Mouse (Mus musculus) midbrain, embryonic 11.5 days (tissue): ENCODE results near the gene Rpl24. TPM values are rescaled to one million over a fixed set of nuclear protein-coding genes. Genes with fewer than 3 reads are reported as not detected.

Experiments used
- ATAC-seq: fragments of 200-750 bp; cut with Nextera tagmentation; 2 replicates; pipeline ENCODE4 v1.8.0; 2017; ENCODE audit warnings: moderate TSS enrichment, moderate library complexity; ENCODE audit not compliant: low FRiP score
- DNase-seq: peaks from one replicate; pipeline ENCODE4 v3.0.0; 2015; ENCODE audit warnings: low spot score; ENCODE audit errors: missing footprints
- H3K27ac ChIP-seq: fragments of 300-500 bp; sonication (generic); 2 replicates; pipeline ENCODE4 v1.5.1; 2014; ENCODE audit warnings: low read depth, low read length
- H3K27me3 ChIP-seq: fragments of 300-500 bp; sonication (generic); 2 replicates; pipeline ENCODE4 v1.6.1; 2014; ENCODE audit warnings: mild to moderate bottlenecking, low read length, moderate library complexity, mixed read lengths; ENCODE audit not compliant: control insufficient read depth, insufficient read depth
- H3K36me3 ChIP-seq: fragments of 300-500 bp; sonication (generic); 2 replicates; pipeline ENCODE4 v1.6.1; 2014; ENCODE audit warnings: mild to moderate bottlenecking, low read length, moderate library complexity, mixed read lengths; ENCODE audit not compliant: control insufficient read depth, insufficient read depth
- H3K4me1 ChIP-seq: fragments of 300-500 bp; sonication (generic); 2 replicates; pipeline ENCODE4 v1.6.1; 2014; ENCODE audit warnings: low read length; ENCODE audit not compliant: control insufficient read depth, insufficient read depth
- H3K4me2 ChIP-seq: fragments of 300-500 bp; sonication (generic); 2 replicates; pipeline ENCODE4 v1.6.1; 2014; ENCODE audit warnings: mild to moderate bottlenecking, moderate library complexity
- H3K4me3 ChIP-seq: fragments of 300-500 bp; sonication (generic); 2 replicates; pipeline ENCODE4 v1.5.1; 2014; ENCODE audit warnings: low read depth, low read length
- H3K9ac ChIP-seq: fragments of 300-500 bp; sonication (generic); 2 replicates; pipeline ENCODE4 v1.6.1; 2014; ENCODE audit warnings: low read length
- H3K9me3 ChIP-seq: fragments of 300-500 bp; sonication (generic); 2 replicates; pipeline ENCODE4 v1.6.1; 2016; ENCODE audit warnings: low read length; ENCODE audit not compliant: control insufficient read depth
- WGBS: fragments of 180-500 bp; shearing (Covaris S2); extraction: QIAGEN DNeasy Blood & Tissue Kit; methylation state at CpG from one replicate; pipeline ENCODE4 v1.1.7; 2014; 5-methylcytosine and 5-hydroxymethylcytosine counted together
- polyA plus RNA-seq: library from polyadenylated mRNA; unstranded; fragments of >200 nt; fragmentation: Nextera tagmentation; extraction: Ambion mirVana; gene quantifications from 2 replicates; pipeline ENCODE4 v1.2.1, GENCODE M21; 2014

Rpl24 gene
- polyA plus RNA-seq, 1 experiment from 2014 or later: 842 TPM

DNA sequence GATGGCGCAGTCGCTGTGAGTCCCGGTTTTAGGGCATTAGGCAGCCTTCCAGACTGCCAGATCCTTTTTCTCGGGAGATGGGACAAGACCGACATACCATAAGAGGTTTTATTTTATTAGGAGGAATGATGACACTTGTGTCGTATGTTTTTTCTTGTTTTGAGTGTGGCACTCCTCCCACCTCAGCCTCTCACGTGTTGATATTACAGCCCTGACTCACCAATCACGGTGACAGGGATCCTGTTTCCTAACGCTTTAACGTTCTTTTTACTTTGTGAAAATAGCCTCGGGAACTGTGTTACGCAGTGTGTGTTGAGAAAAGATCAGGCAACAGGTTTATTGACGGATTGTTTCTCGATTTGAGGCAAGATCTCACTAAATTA, 8.8 kb downstream of the Rpl24 start:
- Histone ChIP-seq H3K4me2 (peak overlapping the region; percentile 75), H3K36me3 (peaks cover 13% of the 10 kb centered on the region), H3K4me3 (peak overlapping the region; percentile 87), H3K9me3 (no peaks in the 10 kb centered on the region), H3K27me3 (no peaks in the 10 kb centered on the region), H3K9ac (peak overlapping the region; percentile 84), H3K27ac (no peak overlapping the region; the same call in 1 of the 2 replicates), H3K4me1 (peaks cover 15% of the 10 kb centered on the region)
- DNase-seq (no peak), ATAC-seq (no peak)
- 18% methylated on average over 14 of the region's 14 CpGs for WGBS

DNA sequence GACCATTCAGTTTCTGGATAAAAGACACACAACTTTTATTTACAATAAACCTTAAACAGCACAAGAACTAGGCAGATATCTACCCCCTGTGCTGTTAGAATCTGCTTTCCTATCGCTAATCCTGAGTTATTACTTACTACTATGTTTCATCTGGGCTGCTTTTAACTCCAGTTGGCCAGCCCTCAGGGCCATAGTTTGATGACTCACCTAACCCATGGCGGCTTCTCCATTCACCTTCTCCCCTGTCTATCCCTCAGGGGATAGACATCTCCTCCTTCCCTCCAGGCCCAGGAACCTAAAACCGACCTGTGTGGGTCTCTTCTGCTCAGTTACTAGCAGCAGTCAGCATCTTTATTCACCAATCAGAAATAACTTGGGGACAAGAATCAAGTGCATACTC, 19.9 kb downstream of the Rpl24 start:
- no peak for ATAC-seq
- Histone ChIP-seq H3K27ac (no peak overlapping the region), H3K4me1 (no peaks in the 10 kb centered on the region), H3K36me3 (peaks cover 4% of the 10 kb centered on the region; the same call in 1 of the 2 replicates), H3K4me3 (no peak overlapping the region), H3K9me3 (no peaks in the 10 kb centered on the region), H3K27me3 (no peaks in the 10 kb centered on the region), H3K4me2 (no peak overlapping the region), H3K9ac (no peak overlapping the region)
- WGBS: 91% methylated on average over 3 of the region's 3 CpGs
- DNase-seq: no peak

DNA sequence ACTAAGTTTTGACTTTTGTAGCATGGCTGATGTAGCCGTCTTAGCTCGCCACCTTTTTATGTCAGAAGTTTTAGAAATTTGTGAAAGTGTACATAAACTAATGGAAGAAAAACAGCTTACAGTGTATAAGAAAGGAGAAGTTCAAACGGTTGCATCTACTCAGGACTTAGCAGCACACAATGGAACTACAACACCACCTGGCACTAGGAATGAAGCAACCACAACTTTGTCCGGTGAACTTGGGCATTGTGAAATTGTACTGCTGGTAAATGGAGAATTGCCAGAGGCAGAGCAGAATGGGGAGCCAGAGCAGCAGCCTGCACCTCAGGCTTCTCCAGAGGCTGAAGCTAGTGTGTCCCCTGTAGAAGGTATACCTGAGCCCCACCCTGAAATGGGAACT, 24.2 kb downstream of the Rpl24 start:
- no peaks in the 10 kb centered on the region for H3K27me3 ChIP-seq
- H3K4me2 ChIP-seq: no peak overlapping the region
- H3K4me3 ChIP-seq: no peak overlapping the region
- H3K9me3 ChIP-seq: no peaks in the 10 kb centered on the region
- H3K9ac ChIP-seq: no peak overlapping the region
- H3K27ac ChIP-seq: no peak overlapping the region
- 96% methylated on average over 4 of the region's 4 CpGs for WGBS
- H3K36me3 ChIP-seq: no peaks in the 10 kb centered on the region
- ATAC-seq: no peak
- no peak for DNase-seq
- no peaks in the 10 kb centered on the region for H3K4me1 ChIP-seq

DNA sequence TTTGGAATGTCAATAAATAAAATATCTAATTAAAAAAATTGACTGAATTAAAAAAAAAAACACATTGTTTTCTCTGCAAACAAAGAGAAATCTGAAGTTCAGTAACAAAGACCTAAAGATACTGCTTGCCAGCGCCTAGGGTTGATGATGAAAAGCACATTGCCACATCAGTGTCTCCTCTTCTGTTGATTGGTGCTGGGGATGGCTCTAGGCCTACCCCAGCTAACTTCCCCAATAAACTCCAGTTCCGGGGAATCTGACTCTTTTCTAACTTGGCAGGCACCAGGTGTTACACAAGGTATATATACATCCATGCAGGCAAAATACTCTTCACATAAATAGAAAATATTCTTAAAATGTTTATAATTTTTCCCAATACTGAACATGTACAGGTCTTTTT, 28.2 kb downstream of the Rpl24 start:
- Histone ChIP-seq H3K36me3 (no peaks in the 10 kb centered on the region; the same call in 1 of the 2 replicates), H3K9me3 (no peaks in the 10 kb centered on the region), H3K4me3 (no peak overlapping the region), H3K9ac (no peak overlapping the region), H3K27me3 (no peaks in the 10 kb centered on the region), H3K4me2 (no peak overlapping the region), H3K4me1 (no peaks in the 10 kb centered on the region), H3K27ac (no peak overlapping the region)
- WGBS: 96% methylated on average over 2 of the region's 2 CpGs
- ATAC-seq (no peak), DNase-seq (no peak)

DNA sequence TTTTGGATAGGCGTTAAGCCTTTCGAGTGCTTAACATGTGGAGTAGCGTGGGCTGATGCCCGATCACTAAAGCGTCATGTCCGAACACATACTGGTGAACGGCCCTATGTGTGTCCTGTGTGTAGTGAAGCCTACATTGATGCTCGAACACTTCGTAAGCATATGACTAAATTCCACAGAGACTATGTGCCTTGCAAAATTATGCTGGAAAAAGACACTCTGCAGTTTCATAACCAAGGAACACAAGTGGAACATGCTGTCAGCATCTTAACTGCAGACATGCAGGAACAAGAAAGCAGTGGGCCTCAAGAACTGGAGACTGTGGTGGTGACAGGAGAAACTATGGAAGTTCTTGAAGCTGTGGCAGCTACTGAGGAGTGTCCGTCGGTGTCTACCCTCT, 40.7 kb downstream of the Rpl24 start:
- ATAC-seq (no peak), DNase-seq (peak; percentile 45)
- Histone ChIP-seq H3K36me3 (peaks cover 3% of the 10 kb centered on the region; the same call in 1 of the 2 replicates), H3K4me1 (no peaks in the 10 kb centered on the region), H3K4me2 (no peak overlapping the region), H3K9ac (no peak overlapping the region), H3K9me3 (no peaks in the 10 kb centered on the region), H3K27me3 (no peaks in the 10 kb centered on the region), H3K4me3 (no peak overlapping the region), H3K27ac (no peak overlapping the region)
- WGBS: 95% methylated on average over 11 of the region's 11 CpGs

DNA sequence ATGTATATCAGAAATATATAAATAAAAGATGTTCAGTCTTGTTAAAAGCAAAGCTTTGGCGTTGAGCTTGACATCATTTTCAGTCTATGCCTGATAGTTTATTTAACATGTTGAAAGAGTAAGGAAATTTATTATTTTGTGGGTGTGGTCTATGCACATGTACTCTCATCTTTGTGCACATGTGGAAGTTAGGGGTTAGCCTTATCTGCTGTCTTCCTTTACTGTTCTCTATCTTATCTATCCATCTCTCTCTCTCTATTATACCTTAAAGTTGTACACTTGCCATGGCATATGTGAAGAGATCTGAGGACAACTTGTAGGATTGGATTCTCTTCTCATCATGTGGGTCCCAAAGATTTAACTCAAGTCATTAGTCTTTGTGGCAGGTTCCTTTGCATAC, 42.8 kb downstream of the Rpl24 start:
- Histone ChIP-seq H3K4me2 (no peak overlapping the region), H3K36me3 (peaks cover 3% of the 10 kb centered on the region; the same call in 1 of the 2 replicates), H3K27me3 (no peaks in the 10 kb centered on the region), H3K9ac (no peak overlapping the region), H3K9me3 (no peaks in the 10 kb centered on the region), H3K4me3 (no peak overlapping the region), H3K27ac (no peak overlapping the region), H3K4me1 (no peaks in the 10 kb centered on the region)
- DNase-seq (no peak), ATAC-seq (no peak)
- 91% methylated on average over 1 of the region's 1 CpGs for WGBS

DNA sequence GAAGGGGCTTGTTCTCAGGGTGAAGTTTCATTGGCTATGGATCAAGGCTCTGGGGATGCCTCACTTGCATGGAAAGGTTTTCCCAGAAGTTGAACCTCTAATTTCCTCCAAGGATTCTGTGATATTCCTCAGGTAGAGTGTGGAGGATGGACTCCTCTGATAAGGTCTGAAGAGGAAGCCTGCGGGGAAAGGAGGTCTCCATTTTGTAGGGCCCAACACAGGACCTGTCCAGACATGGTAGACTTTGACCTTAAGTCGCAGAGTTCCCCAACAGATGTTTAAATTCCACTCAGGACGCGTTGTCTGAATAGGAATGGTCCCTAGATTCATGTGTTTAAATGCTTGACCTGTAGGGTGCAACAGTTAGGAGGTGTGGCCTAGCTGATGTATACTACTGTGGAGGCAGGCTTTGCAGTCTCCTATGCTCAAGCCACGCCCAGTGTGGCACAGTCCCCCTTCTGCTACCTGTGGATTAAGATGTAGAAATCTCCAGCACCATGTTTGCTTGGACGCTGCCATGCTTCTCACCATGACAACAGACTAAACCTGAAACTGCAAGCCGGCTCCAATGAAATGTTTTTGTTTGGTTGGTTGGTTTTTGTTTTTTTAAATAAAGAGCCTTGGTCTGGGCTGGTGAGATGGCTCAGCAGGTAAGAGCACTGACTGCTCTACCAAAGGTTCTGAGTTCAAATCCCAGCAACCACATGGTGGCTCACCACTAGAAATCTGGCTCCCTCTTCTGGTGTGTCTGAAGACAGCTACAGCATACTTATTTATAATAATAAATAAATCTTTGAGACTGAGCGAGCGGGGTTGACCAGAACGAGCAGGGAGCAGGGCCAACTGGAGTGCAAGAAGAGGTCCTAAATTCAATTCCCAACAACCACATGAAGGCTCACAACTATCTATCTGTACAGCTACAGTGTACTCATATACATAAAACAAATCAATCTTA, 47.0 kb downstream of the Rpl24 start:
- no peak overlapping the region for H3K4me2 ChIP-seq
- ATAC-seq (peak; percentile 65; the same call in 1 of the 2 replicates), DNase-seq (peak; percentile 82)
- 86% methylated on average over 10 of the region's 10 CpGs for WGBS
- no peaks in the 10 kb centered on the region for H3K9me3 ChIP-seq
- H3K27me3 ChIP-seq: no peaks in the 10 kb centered on the region
- no peak overlapping the region for H3K4me3 ChIP-seq
- H3K27ac ChIP-seq: no peak overlapping the region
- peaks cover 8% of the 10 kb centered on the region for H3K36me3 ChIP-seq
- no peak overlapping the region for H3K9ac ChIP-seq
- no peaks in the 10 kb centered on the region for H3K4me1 ChIP-seq

DNA sequence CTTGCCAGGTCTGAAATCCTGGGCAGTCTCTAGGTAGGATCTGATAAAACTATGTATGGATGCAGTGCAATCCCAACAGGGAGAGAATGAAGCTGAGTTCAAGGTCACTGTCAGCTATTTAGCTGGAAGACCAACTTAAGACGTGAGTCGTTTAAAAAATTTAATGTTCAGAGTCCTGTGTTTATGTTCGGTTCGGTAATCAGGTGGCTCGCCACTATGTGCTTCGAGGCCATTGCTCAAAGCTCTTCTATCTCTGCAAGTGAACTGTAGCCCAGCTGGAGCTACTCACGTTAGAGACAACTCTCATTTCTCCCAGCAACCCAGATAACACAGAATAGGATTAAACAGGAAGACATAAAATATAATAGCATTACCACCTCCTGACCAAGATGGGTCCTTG, 48.0 kb downstream of the Rpl24 start:
- no peaks in the 10 kb centered on the region for H3K4me1 ChIP-seq
- no peaks in the 10 kb centered on the region for H3K27me3 ChIP-seq
- WGBS: 92% methylated on average over 7 of the region's 7 CpGs
- H3K4me2 ChIP-seq: no peak overlapping the region
- H3K4me3 ChIP-seq: no peak overlapping the region
- no peak for ATAC-seq
- H3K9ac ChIP-seq: no peak overlapping the region
- DNase-seq: no peak
- H3K36me3 ChIP-seq: peaks cover 17% of the 10 kb centered on the region
- H3K9me3 ChIP-seq: no peaks in the 10 kb centered on the region
- no peak overlapping the region for H3K27ac ChIP-seq

DNA sequence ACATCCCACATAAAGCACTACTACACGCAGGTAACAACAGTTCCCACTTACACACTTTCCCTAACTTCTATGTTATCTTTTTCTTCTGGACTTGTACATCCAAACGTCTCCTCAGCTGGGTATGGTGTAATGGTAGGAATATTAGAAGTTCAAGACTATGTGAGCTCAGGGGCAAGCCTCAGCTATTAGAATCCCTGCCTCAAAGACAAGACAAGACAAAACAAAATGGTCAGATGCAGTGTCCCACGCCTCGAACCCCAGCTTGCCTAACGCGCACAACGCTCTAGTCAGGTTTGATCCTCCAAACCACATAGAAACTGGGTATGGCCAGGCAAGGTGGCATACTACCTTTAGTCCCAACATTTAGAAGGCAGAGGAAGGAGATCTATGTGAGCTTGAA, 53.6 kb downstream of the Rpl24 start:
- no peak overlapping the region for H3K4me3 ChIP-seq
- DNase-seq: peak; percentile 39
- H3K9me3 ChIP-seq: no peaks in the 10 kb centered on the region
- peaks cover 25% of the 10 kb centered on the region for H3K36me3 ChIP-seq
- H3K27me3 ChIP-seq: no peaks in the 10 kb centered on the region
- 95% methylated on average over 7 of the region's 7 CpGs for WGBS
- no peaks in the 10 kb centered on the region for H3K4me1 ChIP-seq
- H3K4me2 ChIP-seq: no peak overlapping the region
- no peak overlapping the region for H3K9ac ChIP-seq
- no peak for ATAC-seq
- no peak overlapping the region for H3K27ac ChIP-seq
